Mouse (Mus musculus): ENCODE measurements around the gene Ephb2.

Ephb2 gene

GRCm38 (mm10) chr4:136757096-136757495 is 78.7 kb downstream of the Ephb2 start:
- DNase-seq = no peak

- no peak for DNase-seq
Observed at GRCm38 (mm10) chr4:136756486-136756885, 79.3 kb downstream of the Ephb2 start.

GRCm38 (mm10) chr4:136755364-136755811 is 80.4 kb downstream of the Ephb2 start:
- DNase-seq = peak; percentile 65

- DNase-seq = no peak
Observed at GRCm38 (mm10) chr4:136754256-136754655, 81.5 kb downstream of the Ephb2 start.

GRCm38 (mm10) chr4:136751355-136752020 is 84.3 kb downstream of the Ephb2 start:
- no peak for DNase-seq

- DNase-seq = no peak
Observed at GRCm38 (mm10) chr4:136750578-136751338, 85.0 kb downstream of the Ephb2 start.

- DNase-seq = no peak
Observed at GRCm38 (mm10) chr4:136749851-136750577, 85.8 kb downstream of the Ephb2 start.

- DNase-seq = no peak
Observed at GRCm38 (mm10) chr4:136749431-136749830, 86.4 kb downstream of the Ephb2 start.

GRCm38 (mm10) chr4:136748842-136749392 is 86.9 kb downstream of the Ephb2 start:
- DNase-seq = no peak

GRCm38 (mm10) chr4:136746516-136746915 is 89.3 kb downstream of the Ephb2 start:
- DNase-seq = no peak

- DNase-seq = peak; percentile 93
Observed at GRCm38 (mm10) chr4:136742677-136743076, 93.1 kb downstream of the Ephb2 start.

- DNase-seq = no peak
Observed at GRCm38 (mm10) chr4:136741840-136742239, 93.9 kb downstream of the Ephb2 start.

GRCm38 (mm10) chr4:136740963-136741362 is 94.8 kb downstream of the Ephb2 start:
- no peak for DNase-seq

- no peak for DNase-seq
Observed at GRCm38 (mm10) chr4:136739189-136739588, 96.6 kb downstream of the Ephb2 start.

GRCm38 (mm10) chr4:136738291-136738690 is 97.5 kb downstream of the Ephb2 start:
- no peak for DNase-seq

- no peak for DNase-seq
Observed at GRCm38 (mm10) chr4:136735856-136736255, 99.9 kb downstream of the Ephb2 start.

GRCm38 (mm10) chr4:136734210-136734803 is 101.5 kb downstream of the Ephb2 start:
- no peak for DNase-seq

- no peak for DNase-seq
Observed at GRCm38 (mm10) chr4:136733217-136733865, 102.4 kb downstream of the Ephb2 start.

- peak; percentile 65 for DNase-seq
Observed at GRCm38 (mm10) chr4:136732536-136733121, 103.2 kb downstream of the Ephb2 start.

GRCm38 (mm10) chr4:136731761-136732160 is 104.0 kb downstream of the Ephb2 start:
- DNase-seq = no peak

- DNase-seq = no peak
Observed at GRCm38 (mm10) chr4:136731008-136731609, 104.7 kb downstream of the Ephb2 start.
